Mouse (Mus musculus): Measurements from ENCODE around the gene Olfr789. TPM values are rescaled to one million over a fixed set of nuclear protein-coding genes. Genes with fewer than 3 reads are reported as not detected.

Gene Olfr789
- polyA plus RNA-seq (2012; ENCODE audit: insufficient read depth, low replicate concordance): not detected in 2 replicates

GRCm38 (mm10) chr10:129484452-129484851, at the start of gene Olfr789:
TSS of gene Olfr789 (plus strand) at chr10:129484752.
- no peaks in the 10 kb centered on the region for H3K4me1 ChIP-seq
- H3K9me3 ChIP-seq: no peaks in the 10 kb centered on the region
- H3K4me3 ChIP-seq (replicated peaks): no peak within 1 kb of the TSS
- TF ChIP-seq FLI1 (IDR thresholded peaks at IDR 0.05; ENCODE audit: low read length) (no peak), GATA1 (IDR thresholded peaks at IDR 0.05; ENCODE audit: borderline replicate concordance, low read length) (no peak)
- no peaks in the 10 kb centered on the region for H3K27me3 ChIP-seq (replicated peaks)
- no peaks in the 10 kb centered on the region for H3K36me3 ChIP-seq (replicated peaks; ENCODE audit: low read length)

- H3K4me3 ChIP-seq (replicated peaks): no peak within 1 kb of the TSS
- no peak for TF ChIP-seq GATA1 (IDR thresholded peaks at IDR 0.05; ENCODE audit: borderline replicate concordance, low read length)
- no peak for TF ChIP-seq FLI1 (IDR thresholded peaks at IDR 0.05; ENCODE audit: low read length)
- no peaks in the 10 kb centered on the region; the same call in 1 of the 2 replicates for H3K9me3 ChIP-seq
- no peaks in the 10 kb centered on the region for H3K27me3 ChIP-seq (replicated peaks)
- H3K36me3 ChIP-seq (replicated peaks; ENCODE audit: low read length): no peaks in the 10 kb centered on the region
- H3K4me1 ChIP-seq: no peaks in the 10 kb centered on the region
These were observed 23.0 kb upstream of the Olfr789 start, which contains the start of gene Olfr787 for GRCm38 (mm10) chr10:129461562-129461961. TSS of gene Olfr787 (plus strand) at chr10:129461862.

GRCm38 (mm10) chr10:129470698-129471097, 13.9 kb upstream of the Olfr789 start, which contains the start of gene Olfr788:
TSS of gene Olfr788 (plus strand) at chr10:129470998.
- Histone ChIP-seq H3K36me3 (replicated peaks; ENCODE audit: low read length) (no peaks in the 10 kb centered on the region), H3K27me3 (replicated peaks) (no peaks in the 10 kb centered on the region), H3K4me1 (no peaks in the 10 kb centered on the region), H3K9me3 (no peaks in the 10 kb centered on the region), H3K4me3 (replicated peaks) (no peak within 1 kb of the TSS)
- TF ChIP-seq GATA1 (IDR thresholded peaks at IDR 0.05; ENCODE audit: borderline replicate concordance, low read length) (no peak), FLI1 (IDR thresholded peaks at IDR 0.05; ENCODE audit: low read length) (no peak)

- TF ChIP-seq GATA1 (IDR thresholded peaks at IDR 0.05; ENCODE audit: borderline replicate concordance, low read length) (no peak), FLI1 (IDR thresholded peaks at IDR 0.05; ENCODE audit: low read length) (no peak)
- Histone ChIP-seq H3K9me3 (no peaks in the 10 kb centered on the region), H3K4me1 (no peaks in the 10 kb centered on the region), H3K27me3 (replicated peaks) (no peaks in the 10 kb centered on the region), H3K4me3 (replicated peaks) (no peak overlapping the region), H3K36me3 (replicated peaks; ENCODE audit: low read length) (no peaks in the 10 kb centered on the region)
These were observed 11.3 kb upstream of the Olfr789 start for GRCm38 (mm10) chr10:129473256-129473655.

GRCm38 (mm10) chr10:129473723-129474122, 10.8 kb upstream of the Olfr789 start:
- Histone ChIP-seq H3K4me1 (no peaks in the 10 kb centered on the region), H3K4me3 (replicated peaks) (no peak overlapping the region), H3K9me3 (no peaks in the 10 kb centered on the region), H3K36me3 (replicated peaks; ENCODE audit: low read length) (no peaks in the 10 kb centered on the region), H3K27me3 (replicated peaks) (no peaks in the 10 kb centered on the region)
- TF ChIP-seq GATA1 (IDR thresholded peaks at IDR 0.05; ENCODE audit: borderline replicate concordance, low read length) (no peak), FLI1 (IDR thresholded peaks at IDR 0.05; ENCODE audit: low read length) (no peak)

GRCm38 (mm10) chr10:129490101-129490500, 5.5 kb downstream of the Olfr789 start:
- Histone ChIP-seq H3K9me3 (peaks cover 4% of the 10 kb centered on the region; the same call in 1 of the 2 replicates), H3K36me3 (replicated peaks; ENCODE audit: low read length) (no peaks in the 10 kb centered on the region), H3K4me3 (replicated peaks) (no peak overlapping the region), H3K4me1 (no peaks in the 10 kb centered on the region), H3K27me3 (replicated peaks) (no peaks in the 10 kb centered on the region)
- TF ChIP-seq FLI1 (IDR thresholded peaks at IDR 0.05; ENCODE audit: low read length): no peak
- TF ChIP-seq GATA1 (IDR thresholded peaks at IDR 0.05; ENCODE audit: borderline replicate concordance, low read length): no peak

GRCm38 (mm10) chr10:129498192-129498591, 13.6 kb downstream of the Olfr789 start, which contains the start of gene Olfr790:
TSS of gene Olfr790 (plus strand) at chr10:129498492.
- TF ChIP-seq FLI1 (IDR thresholded peaks at IDR 0.05; ENCODE audit: low read length): no peak
- TF ChIP-seq GATA1 (IDR thresholded peaks at IDR 0.05; ENCODE audit: borderline replicate concordance, low read length): no peak
- no peak within 1 kb of the TSS for H3K4me3 ChIP-seq (replicated peaks)
- peaks cover 6% of the 10 kb centered on the region; the same call in 1 of the 2 replicates for H3K9me3 ChIP-seq
- no peaks in the 10 kb centered on the region for H3K36me3 ChIP-seq (replicated peaks; ENCODE audit: low read length)
- H3K27me3 ChIP-seq (replicated peaks): no peaks in the 10 kb centered on the region
- H3K4me1 ChIP-seq: no peaks in the 10 kb centered on the region

- Histone ChIP-seq H3K27me3 (replicated peaks) (no peaks in the 10 kb centered on the region), H3K9me3 (peaks cover 10% of the 10 kb centered on the region), H3K36me3 (replicated peaks; ENCODE audit: low read length) (no peaks in the 10 kb centered on the region), H3K4me1 (no peaks in the 10 kb centered on the region), H3K4me3 (replicated peaks) (peak within 1 kb of the TSS; percentile 17)
- TF ChIP-seq GATA1 (IDR thresholded peaks at IDR 0.05; ENCODE audit: borderline replicate concordance, low read length) (no peak), FLI1 (IDR thresholded peaks at IDR 0.05; ENCODE audit: low read length) (no peak)
These were observed 36.9 kb downstream of the Olfr789 start, which contains the start of gene Olfr791 for GRCm38 (mm10) chr10:129521492-129521891. TSS of gene Olfr791 (plus strand) at chr10:129521792.

- Histone ChIP-seq H3K27me3 (replicated peaks) (no peaks in the 10 kb centered on the region), H3K4me1 (no peaks in the 10 kb centered on the region), H3K9me3 (peaks cover 11% of the 10 kb centered on the region), H3K36me3 (replicated peaks; ENCODE audit: low read length) (no peaks in the 10 kb centered on the region), H3K4me3 (replicated peaks) (no peak within 1 kb of the TSS)
- TF ChIP-seq GATA1 (IDR thresholded peaks at IDR 0.05; ENCODE audit: borderline replicate concordance, low read length) (no peak), FLI1 (IDR thresholded peaks at IDR 0.05; ENCODE audit: low read length) (no peak)
These were observed 54.3 kb downstream of the Olfr789 start, which contains the start of gene Olfr792 for GRCm38 (mm10) chr10:129538862-129539261. TSS of gene Olfr792 (plus strand) at chr10:129539162.

Other genes with a start within 250 kb of the Olfr789 start
- not detected in 2 replicates for gene Olfr774, start 248.5 kb upstream of the Olfr789 start, polyA plus RNA-seq (2012; ENCODE audit: insufficient read depth, low replicate concordance)
- not detected in 2 replicates for gene Olfr775, start 236.3 kb upstream of the Olfr789 start, polyA plus RNA-seq (2012; ENCODE audit: insufficient read depth, low replicate concordance)
- not detected in 2 replicates for gene Olfr776, start 225.6 kb upstream of the Olfr789 start, polyA plus RNA-seq (2012; ENCODE audit: insufficient read depth, low replicate concordance)
- not detected in 2 replicates for gene Olfr777, start 213.3 kb upstream of the Olfr789 start, polyA plus RNA-seq (2012; ENCODE audit: insufficient read depth, low replicate concordance)
- not detected in 2 replicates for gene Olfr780, start 166.6 kb upstream of the Olfr789 start, polyA plus RNA-seq (2012; ENCODE audit: insufficient read depth, low replicate concordance)
- not detected in 2 replicates for gene Olfr781, start 155.9 kb upstream of the Olfr789 start, polyA plus RNA-seq (2012; ENCODE audit: insufficient read depth, low replicate concordance)
- not detected in 2 replicates for gene Olfr782, start 135.9 kb upstream of the Olfr789 start, polyA plus RNA-seq (2012; ENCODE audit: insufficient read depth, low replicate concordance)
- not detected in 2 replicates for gene Olfr784, start 100.7 kb upstream of the Olfr789 start, polyA plus RNA-seq (2012; ENCODE audit: insufficient read depth, low replicate concordance)
- not detected in 2 replicates for gene Olfr785, start 79.3 kb upstream of the Olfr789 start, polyA plus RNA-seq (2012; ENCODE audit: insufficient read depth, low replicate concordance)
- not detected in 2 replicates for gene Olfr786, start 57.4 kb upstream of the Olfr789 start, polyA plus RNA-seq (2012; ENCODE audit: insufficient read depth, low replicate concordance)
- 2.0 TPM in 1 of 2 replicates, not detected in the other for gene Olfr787, start 22.9 kb upstream of the Olfr789 start, polyA plus RNA-seq (2012; ENCODE audit: insufficient read depth, low replicate concordance)
- gene Olfr788, start 13.8 kb upstream of the Olfr789 start, polyA plus RNA-seq (2012; ENCODE audit: insufficient read depth, low replicate concordance): not detected in 2 replicates
- not detected in 2 replicates for gene Olfr790, start 13.7 kb downstream of the Olfr789 start, polyA plus RNA-seq (2012; ENCODE audit: insufficient read depth, low replicate concordance)
- not detected in 2 replicates for gene Olfr791, start 37.0 kb downstream of the Olfr789 start, polyA plus RNA-seq (2012; ENCODE audit: insufficient read depth, low replicate concordance)
- not detected in 2 replicates for gene Olfr792, start 54.4 kb downstream of the Olfr789 start, polyA plus RNA-seq (2012; ENCODE audit: insufficient read depth, low replicate concordance)
- gene Olfr794, start 82.9 kb downstream of the Olfr789 start, polyA plus RNA-seq (2012; ENCODE audit: insufficient read depth, low replicate concordance): not detected in 2 replicates
- gene Olfr796, start 127.8 kb downstream of the Olfr789 start, polyA plus RNA-seq (2012; ENCODE audit: insufficient read depth, low replicate concordance): not detected in 2 replicates
- 0.76 TPM in 1 of 2 replicates, not detected in the other for gene Olfr798, start 143.2 kb downstream of the Olfr789 start, polyA plus RNA-seq (2012; ENCODE audit: insufficient read depth, low replicate concordance)
- not detected in 2 replicates for gene Olfr799, start 152.7 kb downstream of the Olfr789 start, polyA plus RNA-seq (2012; ENCODE audit: insufficient read depth, low replicate concordance)
- not detected in 2 replicates for gene Olfr800, start 172.9 kb downstream of the Olfr789 start, polyA plus RNA-seq (2012; ENCODE audit: insufficient read depth, low replicate concordance)
- gene Olfr801, start 189.1 kb downstream of the Olfr789 start, polyA plus RNA-seq (2012; ENCODE audit: insufficient read depth, low replicate concordance): not detected in 2 replicates
- not detected in 2 replicates for gene Olfr802, start 203.4 kb downstream of the Olfr789 start, polyA plus RNA-seq (2012; ENCODE audit: insufficient read depth, low replicate concordance)
- 8.7 TPM in 1 of 2 replicates, not detected in the other for gene Olfr803, start 209.5 kb downstream of the Olfr789 start, polyA plus RNA-seq (2012; ENCODE audit: insufficient read depth, low replicate concordance)
- gene Olfr804, start 218.5 kb downstream of the Olfr789 start, polyA plus RNA-seq (2012; ENCODE audit: insufficient read depth, low replicate concordance): not detected in 2 replicates
- gene Olfr805, start 244.6 kb downstream of the Olfr789 start, polyA plus RNA-seq (2012; ENCODE audit: insufficient read depth, low replicate concordance): not detected in 2 replicates